Mouse (Mus musculus): ENCODE results near the gene Gm45808.

GRCm38 (mm10) chr7:45460377-45460776, 26.2 kb downstream of the Gm45808 start:
- TF ChIP-seq CTCF (IDR thresholded peaks at IDR 0.05; ENCODE audit: extremely low read depth, insufficient read depth, low read length) = no peak
- no peak for TF ChIP-seq POLR2A (IDR thresholded peaks at IDR 0.05; ENCODE audit: extremely low read depth, insufficient read depth, low read length)
